Mouse (Mus musculus): ENCODE results near the gene Olfr420.

DNA sequence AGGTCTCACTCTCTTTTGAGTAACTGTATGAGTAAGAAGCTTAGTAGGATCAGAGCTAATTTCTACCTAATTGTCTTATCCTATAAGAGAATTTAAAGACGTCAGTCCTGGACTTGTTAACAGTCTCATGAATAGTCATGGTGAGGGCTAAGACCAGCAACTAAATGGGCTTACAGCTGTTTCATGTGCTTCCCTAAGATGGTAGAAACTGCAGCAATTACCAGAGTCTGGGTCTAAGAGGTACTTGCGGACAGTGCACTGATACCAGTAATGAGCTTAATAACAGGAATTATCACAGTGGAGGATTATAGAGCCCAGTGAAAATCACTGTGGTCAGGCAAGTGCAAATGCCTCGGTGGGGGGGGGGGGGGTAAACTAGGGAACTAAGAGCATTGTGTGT lies 23.4 kb upstream of the Olfr420 start:
- TF ChIP-seq CTCF (IDR thresholded peaks at IDR 0.05; ENCODE audit: insufficient read depth, low read length) (no peak), POLR2A (IDR thresholded peaks at IDR 0.05; ENCODE audit: borderline replicate concordance, extremely low read depth, low read depth, low read length) (no peak)

Data from lung, adult 2 months (tissue).